Mouse (Mus musculus) liver, embryonic 14.5 days (tissue): ENCODE measurements around the gene 1700123L14Rik. TPM values are rescaled to one million over a fixed set of nuclear protein-coding genes. Genes with fewer than 3 reads are reported as not detected.

Source experiments
- ATAC-seq: fragments of 200-750 bp; cut with Nextera tagmentation; 2 replicates; pipeline ENCODE4 v1.8.0; 2017; ENCODE audit warnings: moderate number of reproducible peaks, mild to moderate bottlenecking, moderate library complexity; ENCODE audit not compliant: insufficient read depth
- DNase-seq, 3 experiments: peaks; one replicate each; pipeline ENCODE4 v3.0.0-alpha.2; 2012 to 2013; ENCODE audit warnings: low read depth in 3 of 3, low spot score in 3 of 3
- H3K27ac ChIP-seq: fragments of 300-500 bp; sonication (generic); 2 replicates; pipeline ENCODE4 v1.5.1; 2014; ENCODE audit warnings: moderate library complexity, mild to moderate bottlenecking, control low read depth, inconsistent platforms
- H3K27me3 ChIP-seq: fragments of 300-500 bp; sonication (generic); 2 replicates; pipeline ENCODE4 v1.6.1; 2014; ENCODE audit warnings: mild to moderate bottlenecking, low read length, moderate library complexity; ENCODE audit not compliant: control insufficient read depth, insufficient read depth
- H3K36me3 ChIP-seq: fragments of 300-500 bp; sonication (generic); replicated peaks from 2 replicates; pipeline ENCODE4 v1.6.1; 2014; ENCODE audit warnings: low read depth; ENCODE audit not compliant: control insufficient read depth, insufficient read depth
- H3K4me1 ChIP-seq, 2 experiments: fragments of 200-500 bp in 1 of 2; fragments of 300-500 bp in 1 of 2; sonication (generic) in 1 of 2; replicated peaks; 2 replicates each; pipeline ENCODE4 v1.6.1; 2012 to 2014; ENCODE audit warnings: antibody characterized with exemption in 1 of 2, inconsistent platforms in 1 of 2, low read length in 1 of 2; ENCODE audit not compliant: control insufficient read depth in 2 of 2, insufficient read depth in 2 of 2
- H3K4me2 ChIP-seq: fragments of 300-500 bp; sonication (generic); 2 replicates; pipeline ENCODE4 v1.6.1; 2014; ENCODE audit warnings: low read depth, mild to moderate bottlenecking, control low read depth, moderate library complexity
- H3K4me3 ChIP-seq, 2 experiments: fragments of 200-500 bp in 1 of 2; fragments of 300-500 bp in 1 of 2; sonication (generic) in 1 of 2; 2 replicates each; pipeline ENCODE4 v1.5.1; 2012 to 2014; ENCODE audit warnings: low read depth in 2 of 2, low read length in 2 of 2, mild to moderate bottlenecking in 2 of 2, control low read depth in 1 of 2, inconsistent platforms in 1 of 2, moderate library complexity in 1 of 2; ENCODE audit not compliant: insufficient read depth in 1 of 2
- H3K9ac ChIP-seq: fragments of 300-500 bp; sonication (generic); replicated peaks from 2 replicates; pipeline ENCODE4 v1.6.1; 2014; ENCODE audit warnings: mild to moderate bottlenecking, control low read depth, moderate library complexity
- H3K9me3 ChIP-seq: fragments of 300-500 bp; sonication (generic); 2 replicates; pipeline ENCODE4 v1.6.1; 2016; ENCODE audit warnings: low read length, mixed read lengths; ENCODE audit not compliant: control insufficient read depth
- CTCF ChIP-seq: IDR thresholded peaks from 2 replicates; pipeline ENCODE4 v1.5.1; 2016; ENCODE audit warnings: antibody characterized with exemption, low read depth, control low read depth
- EP300 ChIP-seq: IDR thresholded peaks from 2 replicates; pipeline ENCODE4 v1.6.1; 2016; ENCODE audit warnings: antibody characterized with exemption, low read depth
- WGBS: fragments of 180-500 bp; shearing (Covaris S2); extraction: QIAGEN DNeasy Blood & Tissue Kit; methylation state at CpG from one replicate; pipeline ENCODE4 v1.1.7; 2014; ENCODE audit not compliant: insufficient replicate concordance; 5-methylcytosine and 5-hydroxymethylcytosine counted together
- polyA plus RNA-seq, 2 experiments: library from polyadenylated mRNA; depleted of rRNA in 1 of 2; stranded (reverse) in 1 of 2; unstranded in 1 of 2; fragments of >200 nt; fragmentation: Nextera tagmentation in 1 of 2; extraction: Ambion mirVana in 1 of 2; gene quantifications; 2 replicates each; pipeline versions ENCODE4 v1.2.1 to v1.2.3; 2012 to 2014

Gene 1700123L14Rik
- polyA plus RNA-seq, 2 experiments, result not detected

DNA sequence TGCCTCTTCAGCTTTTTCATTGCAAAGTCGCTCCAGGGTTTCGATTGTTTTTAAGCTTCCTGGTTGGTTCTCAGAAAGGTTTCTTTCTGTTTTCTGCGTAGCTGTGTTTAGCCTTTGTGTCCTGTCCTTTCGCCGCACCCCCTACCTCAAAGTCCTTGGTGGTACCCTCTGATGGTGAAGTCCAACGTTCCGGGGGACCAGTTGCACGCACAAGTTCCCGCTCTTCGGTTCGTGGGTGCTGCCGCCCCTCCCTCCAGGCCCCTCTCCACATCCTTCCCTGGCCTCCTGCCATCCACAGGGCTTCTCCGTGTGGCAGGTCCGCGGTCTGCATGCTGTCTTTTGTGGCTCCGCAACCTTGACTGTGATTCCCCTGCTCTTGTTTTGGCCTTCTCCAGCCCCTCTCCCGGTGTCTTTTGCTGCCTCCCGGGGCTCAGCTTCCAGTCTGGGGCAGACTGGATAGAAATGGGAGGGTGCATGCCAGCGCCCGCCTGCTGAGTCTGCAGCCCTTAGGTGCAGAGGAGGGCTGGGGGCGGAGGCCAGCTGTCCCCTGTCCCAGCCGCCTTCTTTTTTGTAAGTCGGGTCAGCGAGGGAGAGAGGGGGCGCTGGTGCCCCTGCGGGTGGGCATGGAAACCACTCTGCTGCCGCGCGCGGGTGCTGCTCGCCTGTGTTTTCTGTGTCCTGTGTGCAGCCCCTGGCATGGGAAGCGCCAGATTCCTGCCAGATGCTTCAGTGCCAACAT lies 49.3 kb downstream of the 1700123L14Rik start:
- Histone ChIP-seq H3K36me3 (no peaks in the 10 kb centered on the region), H3K9me3 (no peaks in the 10 kb centered on the region), H3K4me2 (peak overlapping the region; percentile 58), H3K4me1 (no peaks in the 10 kb centered on the region), H3K9ac (no peak overlapping the region), H3K27me3 (no peaks in the 10 kb centered on the region; the same call in 1 of the 2 replicates), H3K27ac (no peak overlapping the region), H3K4me3 (peak overlapping the region; percentile 46 to 56)
- DNase-seq (no peak), ATAC-seq (no peak)
- TF ChIP-seq CTCF (no peak), EP300 (no peak)
- 3% methylated on average over 32 of the region's 32 CpGs for WGBS

DNA sequence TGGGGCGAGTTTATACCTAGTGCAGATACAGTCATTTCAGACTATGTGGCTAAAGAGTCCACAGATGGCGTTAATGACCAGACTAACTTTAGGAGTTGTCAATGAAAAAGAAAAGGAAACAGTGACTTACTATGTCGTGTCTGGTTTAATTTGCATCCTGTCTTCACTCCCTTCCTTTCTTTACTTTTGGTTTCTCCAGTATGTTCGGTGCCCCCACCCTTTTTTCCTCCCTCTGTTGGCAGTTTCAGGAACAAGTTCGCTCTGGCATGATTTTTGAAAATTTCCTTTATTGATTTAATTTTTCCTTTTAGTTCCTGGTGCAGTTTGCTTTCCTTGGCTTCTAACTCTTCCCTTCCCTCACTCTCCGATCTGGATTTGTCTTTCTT lies 49.9 kb downstream of the 1700123L14Rik start:
- Histone ChIP-seq H3K4me1 (no peaks in the 10 kb centered on the region), H3K4me3 (peak overlapping the region in 1 of 2 experiments; percentile 46; a peak in 2 of 4 replicates), H3K36me3 (no peaks in the 10 kb centered on the region), H3K9ac (no peak overlapping the region), H3K27me3 (no peaks in the 10 kb centered on the region; the same call in 1 of the 2 replicates), H3K4me2 (peak overlapping the region; percentile 58), H3K27ac (no peak overlapping the region), H3K9me3 (no peaks in the 10 kb centered on the region)
- WGBS, result 5% methylated on average over 6 of the region's 6 CpGs
- ATAC-seq (no peak), DNase-seq (no peak)
- no peak for TF ChIP-seq EP300
- TF ChIP-seq CTCF, result no peak

Other genes with a start within 250 kb of the 1700123L14Rik start
- not detected in 2 replicates for gene Fam19a1, start 53.1 kb downstream of the 1700123L14Rik start, polyA plus RNA-seq (2012; rRNA removed)
- not detected in 2 replicates for gene Fam19a1, start 53.1 kb downstream of the 1700123L14Rik start, polyA plus RNA-seq (2014; fragmentation: Nextera tagmentation; extraction: Ambion mirVana)